Mouse (Mus musculus) midbrain, embryonic 16.5 days (tissue): ENCODE data around the gene Shank2. TPM values are rescaled to one million over a fixed set of nuclear protein-coding genes. Genes with fewer than 3 reads are reported as not detected.
A peak's percentile ranks its signal among the peaks of the same experiment; 100 is the strongest.

ENCODE experiments used
- ATAC-seq: fragments of 200-750 bp; cut with Nextera tagmentation; 2 replicates; pipeline ENCODE4 v1.8.0; 2017; ENCODE audit warnings: moderate TSS enrichment
- H3K27ac ChIP-seq: fragments of 300-500 bp; sonication (generic); 2 replicates; pipeline ENCODE4 v1.5.1; 2014; ENCODE audit warnings: mild to moderate bottlenecking, low read length, mixed read lengths
- H3K27me3 ChIP-seq: fragments of 300-500 bp; sonication (generic); 2 replicates; pipeline ENCODE4 v1.6.1; 2014; ENCODE audit warnings: low read depth, low read length, mixed read lengths; ENCODE audit not compliant: control insufficient read depth, insufficient read depth
- H3K36me3 ChIP-seq: fragments of 300-500 bp; sonication (generic); 2 replicates; pipeline ENCODE4 v1.6.1; 2014; ENCODE audit warnings: mild to moderate bottlenecking, low read length, moderate library complexity, mixed read lengths; ENCODE audit not compliant: control insufficient read depth, insufficient read depth
- H3K4me1 ChIP-seq: fragments of 300-500 bp; sonication (generic); 2 replicates; pipeline ENCODE4 v1.6.1; 2014; ENCODE audit warnings: mild to moderate bottlenecking, low read length, mixed read lengths; ENCODE audit not compliant: control insufficient read depth, insufficient read depth
- H3K4me2 ChIP-seq: fragments of 300-500 bp; sonication (generic); 2 replicates; pipeline ENCODE4 v1.6.1; 2014; ENCODE audit warnings: mild to moderate bottlenecking, low read length, mixed read lengths
- H3K4me3 ChIP-seq: fragments of 300-500 bp; sonication (generic); 2 replicates; pipeline ENCODE4 v1.5.1; 2014; ENCODE audit warnings: low read depth, mild to moderate bottlenecking, low read length, moderate library complexity, mixed read lengths
- H3K9ac ChIP-seq: fragments of 300-500 bp; sonication (generic); 2 replicates; pipeline ENCODE4 v1.6.1; 2014; ENCODE audit warnings: low read depth, low read length, mixed read lengths
- H3K9me3 ChIP-seq: fragments of 300-500 bp; sonication (generic); replicated peaks from 2 replicates; pipeline ENCODE4 v1.6.1; 2014; ENCODE audit warnings: mild to moderate bottlenecking, low read length, mixed read lengths; ENCODE audit not compliant: control insufficient read depth, poor library complexity, severe bottlenecking
- WGBS: fragments of 180-500 bp; shearing (Covaris S2); extraction: QIAGEN DNeasy Blood & Tissue Kit; methylation state at CpG from one replicate; pipeline ENCODE4 v1.1.7; 2014; 5-methylcytosine and 5-hydroxymethylcytosine counted together
- polyA plus RNA-seq: library from polyadenylated mRNA; unstranded; fragments of >200 nt; fragmentation: Nextera tagmentation; extraction: Ambion mirVana; gene quantifications from 2 replicates; pipeline ENCODE4 v1.2.1, GENCODE M21; 2015

Gene Shank2
- polyA plus RNA-seq, 1 experiment from 2014 or later: 10.5 TPM

DNA sequence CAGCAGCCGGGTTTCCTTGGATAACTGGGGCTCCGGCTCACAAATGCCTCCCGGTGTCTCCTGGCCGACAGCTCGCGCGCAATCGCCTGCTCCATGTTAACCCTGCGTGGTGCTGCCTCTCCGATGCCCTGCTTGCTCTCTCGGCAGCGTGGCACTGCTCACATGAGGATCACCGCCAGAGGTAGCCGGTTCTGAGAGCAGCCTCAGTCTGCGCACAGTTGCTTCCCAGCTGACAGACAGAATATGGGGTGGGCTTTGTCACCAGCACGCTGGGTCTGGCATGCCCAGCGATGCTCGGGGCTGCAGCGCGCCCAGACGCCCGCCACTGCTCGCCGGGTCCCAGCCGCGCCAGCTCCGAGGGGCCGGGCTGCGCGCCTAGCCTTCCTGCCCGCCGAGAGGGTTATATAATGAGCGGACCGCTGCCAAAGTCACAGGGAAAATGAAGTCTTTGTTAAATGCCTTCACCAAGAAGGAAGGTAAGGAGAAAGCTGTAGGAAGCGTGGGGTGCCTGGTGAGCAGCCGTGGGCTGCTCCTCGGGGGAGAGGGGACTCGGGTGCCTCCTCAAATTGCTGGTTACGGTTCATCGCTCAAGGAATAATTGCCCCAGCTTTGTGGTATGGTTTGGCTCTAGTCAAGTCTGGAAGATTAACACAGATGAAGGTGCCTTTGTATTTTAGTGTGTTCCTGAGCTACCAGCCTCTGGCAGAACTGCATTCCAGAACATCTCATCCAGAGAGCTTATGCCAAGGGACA, 173.9 kb downstream of the Shank2 start:
- peaks cover 25% of the 10 kb centered on the region for H3K4me1 ChIP-seq
- H3K9ac ChIP-seq: peak overlapping the region; percentile 84
- H3K27me3 ChIP-seq: no peaks in the 10 kb centered on the region
- H3K9me3 ChIP-seq: no peaks in the 10 kb centered on the region
- H3K36me3 ChIP-seq: no peaks in the 10 kb centered on the region; the same call in 1 of the 2 replicates
- H3K4me2 ChIP-seq: peak overlapping the region; percentile 71
- peak overlapping the region; percentile 59 for H3K4me3 ChIP-seq
- peak overlapping the region; percentile 93 for H3K27ac ChIP-seq
- 2% methylated on average over 40 of the region's 40 CpGs for WGBS
- peak; percentile 88 for ATAC-seq

- Histone ChIP-seq H3K4me1 (peaks cover 25% of the 10 kb centered on the region), H3K27ac (peak overlapping the region; percentile 93), H3K4me2 (peak overlapping the region; percentile 71), H3K4me3 (peak overlapping the region; percentile 59), H3K27me3 (no peaks in the 10 kb centered on the region), H3K9me3 (no peaks in the 10 kb centered on the region), H3K9ac (peak overlapping the region; percentile 84), H3K36me3 (no peaks in the 10 kb centered on the region; the same call in 1 of the 2 replicates)
- WGBS: 66% methylated on average over 3 of the region's 3 CpGs
- ATAC-seq: no peak
Observed at GRCm38 (mm10) chr7:144176234-144176730, 174.6 kb downstream of the Shank2 start.

GRCm38 (mm10) chr7:144179436-144179835, 177.7 kb downstream of the Shank2 start:
- no peak overlapping the region for H3K4me2 ChIP-seq
- no peak for ATAC-seq
- no peaks in the 10 kb centered on the region for H3K27me3 ChIP-seq
- no peaks in the 10 kb centered on the region; the same call in 1 of the 2 replicates for H3K36me3 ChIP-seq
- WGBS: 89% methylated on average over 6 of the region's 6 CpGs
- H3K4me1 ChIP-seq: peaks cover 21% of the 10 kb centered on the region
- H3K27ac ChIP-seq: no peak overlapping the region
- no peak overlapping the region for H3K9ac ChIP-seq
- no peaks in the 10 kb centered on the region for H3K9me3 ChIP-seq
- no peak overlapping the region for H3K4me3 ChIP-seq

DNA sequence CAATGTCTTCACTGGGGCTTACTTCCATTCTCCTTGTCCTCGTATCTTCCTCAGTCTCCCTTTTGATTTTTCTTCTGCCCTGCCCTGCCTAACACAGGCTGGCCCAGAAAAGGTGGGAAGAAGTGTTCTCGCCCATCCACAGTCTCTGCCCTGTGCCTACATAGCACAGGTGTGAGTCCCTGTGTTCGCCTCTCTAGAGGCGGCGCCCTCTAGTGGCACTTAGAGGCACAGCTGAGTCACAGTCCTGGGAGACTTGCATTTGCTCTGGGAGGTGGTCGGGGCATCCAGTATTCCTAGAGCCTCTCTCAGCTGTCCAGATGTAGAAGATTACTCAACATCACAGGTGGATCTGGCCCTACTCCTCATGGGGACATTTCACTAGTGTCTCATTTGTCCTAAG, 179.2 kb downstream of the Shank2 start:
- H3K9ac ChIP-seq: no peak overlapping the region
- no peaks in the 10 kb centered on the region for H3K9me3 ChIP-seq
- no peaks in the 10 kb centered on the region; the same call in 1 of the 2 replicates for H3K36me3 ChIP-seq
- ATAC-seq: peak; percentile 37; the same call in 1 of the 2 replicates
- H3K27me3 ChIP-seq: no peaks in the 10 kb centered on the region
- peaks cover 14% of the 10 kb centered on the region for H3K4me1 ChIP-seq
- H3K27ac ChIP-seq: no peak overlapping the region
- no peak overlapping the region for H3K4me3 ChIP-seq
- no peak overlapping the region for H3K4me2 ChIP-seq
- 23% methylated on average over 6 of the region's 6 CpGs for WGBS

DNA sequence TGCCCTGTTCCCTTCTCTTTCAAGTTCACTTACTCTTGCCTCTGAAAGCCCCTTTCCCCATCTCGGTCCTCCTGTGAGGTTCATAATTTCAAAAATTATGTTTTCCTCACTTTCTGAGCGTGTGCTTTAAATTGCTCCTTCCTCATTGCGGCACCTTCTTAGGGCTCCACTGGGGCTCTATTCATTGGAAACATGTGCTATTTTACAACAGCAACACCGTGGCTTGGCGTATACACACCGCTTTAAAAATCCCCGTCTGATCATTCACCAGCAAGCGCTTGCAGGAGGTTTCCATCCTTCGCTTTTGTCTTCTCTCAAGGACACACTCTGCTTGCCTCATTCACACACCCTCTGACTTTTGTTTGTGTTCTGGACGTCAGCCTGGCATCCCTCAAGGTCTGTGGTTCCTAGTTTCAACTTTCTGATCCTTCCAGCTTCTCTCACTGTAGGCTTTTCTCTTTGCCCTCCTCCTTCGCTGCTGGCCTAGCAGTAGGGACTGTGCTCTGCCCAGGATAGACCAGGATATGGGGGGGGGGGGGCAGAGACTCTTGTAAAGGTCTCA, 186.2 kb downstream of the Shank2 start:
- Histone ChIP-seq H3K36me3 (peaks cover 4% of the 10 kb centered on the region; the same call in 1 of the 2 replicates), H3K4me3 (no peak overlapping the region), H3K9me3 (no peaks in the 10 kb centered on the region), H3K9ac (no peak overlapping the region), H3K27ac (no peak overlapping the region), H3K4me2 (no peak overlapping the region), H3K4me1 (no peaks in the 10 kb centered on the region), H3K27me3 (no peaks in the 10 kb centered on the region)
- ATAC-seq: no peak
- WGBS: 71% methylated on average over 11 of the region's 11 CpGs

- Histone ChIP-seq H3K27me3 (no peaks in the 10 kb centered on the region), H3K36me3 (peaks cover 4% of the 10 kb centered on the region; the same call in 1 of the 2 replicates), H3K9me3 (no peaks in the 10 kb centered on the region), H3K27ac (no peak overlapping the region), H3K4me2 (no peak overlapping the region), H3K4me3 (no peak overlapping the region), H3K9ac (no peak overlapping the region), H3K4me1 (no peaks in the 10 kb centered on the region)
- WGBS: 83% methylated on average over 4 of the region's 4 CpGs
- no peak for ATAC-seq
Observed at GRCm38 (mm10) chr7:144189446-144189845, 187.7 kb downstream of the Shank2 start.

DNA sequence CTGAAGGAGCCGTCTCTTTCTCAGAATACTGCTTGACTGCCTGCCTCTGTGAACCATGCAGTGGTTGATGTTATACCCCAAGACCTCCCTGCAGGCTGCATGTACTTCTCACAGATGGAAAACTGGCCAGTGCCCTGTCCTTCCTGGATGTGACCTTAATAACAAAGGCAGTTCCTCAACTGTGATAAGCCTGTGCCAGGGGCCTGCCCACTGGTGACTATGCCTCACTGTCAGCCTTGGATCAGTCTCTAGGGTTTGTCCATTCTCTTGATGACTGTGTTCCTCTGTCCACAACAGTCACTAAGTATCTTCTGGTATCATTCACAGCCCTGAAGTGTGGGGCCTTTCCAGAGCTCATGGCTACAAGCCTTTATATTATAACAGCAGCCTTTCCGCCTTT, 196.8 kb downstream of the Shank2 start:
- no peaks in the 10 kb centered on the region for H3K36me3 ChIP-seq
- WGBS: 82% methylated on average over 2 of the region's 2 CpGs
- H3K9ac ChIP-seq: no peak overlapping the region
- H3K4me2 ChIP-seq: no peak overlapping the region
- H3K9me3 ChIP-seq: no peaks in the 10 kb centered on the region
- no peaks in the 10 kb centered on the region for H3K27me3 ChIP-seq
- H3K4me1 ChIP-seq: peaks cover 7% of the 10 kb centered on the region
- no peak overlapping the region for H3K27ac ChIP-seq
- H3K4me3 ChIP-seq: no peak overlapping the region
- no peak for ATAC-seq

DNA sequence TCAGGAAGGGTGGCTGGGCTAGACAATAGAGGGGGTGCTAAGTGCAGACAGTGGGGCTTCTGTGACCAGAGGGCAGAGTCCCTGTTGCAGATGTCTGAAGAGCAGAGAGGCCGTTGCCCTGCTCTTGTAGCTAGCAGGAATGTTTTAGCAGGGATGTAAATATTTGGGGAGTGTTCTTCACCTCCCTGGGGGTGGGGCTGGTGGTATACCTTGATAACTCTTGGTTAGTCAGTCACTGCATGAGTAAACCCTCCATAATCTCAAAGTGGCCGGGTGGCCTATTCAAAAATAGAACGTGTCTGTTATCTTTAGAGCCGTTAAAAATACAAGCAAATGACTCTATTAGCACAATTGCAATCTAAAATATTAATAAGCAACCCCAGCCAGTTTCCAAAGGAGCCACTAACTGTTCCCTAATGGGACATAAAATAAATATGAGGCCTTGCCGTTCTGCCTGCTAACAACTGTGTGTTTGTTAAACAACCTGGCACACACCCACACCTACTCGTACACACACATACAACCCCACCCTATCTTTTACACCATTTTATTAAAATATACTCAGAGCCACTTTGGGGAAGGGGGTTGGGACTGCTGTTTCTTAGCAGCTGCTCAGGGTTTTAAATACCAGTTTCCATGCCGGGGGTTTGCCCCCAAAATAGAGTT, 200.4 kb downstream of the Shank2 start:
- H3K4me3 ChIP-seq: no peak overlapping the region
- H3K9me3 ChIP-seq: no peaks in the 10 kb centered on the region
- WGBS: 66% methylated on average over 7 of the region's 7 CpGs
- no peak for ATAC-seq
- no peaks in the 10 kb centered on the region for H3K36me3 ChIP-seq
- no peak overlapping the region for H3K4me2 ChIP-seq
- no peaks in the 10 kb centered on the region for H3K27me3 ChIP-seq
- H3K4me1 ChIP-seq: peaks cover 13% of the 10 kb centered on the region
- H3K27ac ChIP-seq: no peak overlapping the region
- no peak overlapping the region for H3K9ac ChIP-seq

DNA sequence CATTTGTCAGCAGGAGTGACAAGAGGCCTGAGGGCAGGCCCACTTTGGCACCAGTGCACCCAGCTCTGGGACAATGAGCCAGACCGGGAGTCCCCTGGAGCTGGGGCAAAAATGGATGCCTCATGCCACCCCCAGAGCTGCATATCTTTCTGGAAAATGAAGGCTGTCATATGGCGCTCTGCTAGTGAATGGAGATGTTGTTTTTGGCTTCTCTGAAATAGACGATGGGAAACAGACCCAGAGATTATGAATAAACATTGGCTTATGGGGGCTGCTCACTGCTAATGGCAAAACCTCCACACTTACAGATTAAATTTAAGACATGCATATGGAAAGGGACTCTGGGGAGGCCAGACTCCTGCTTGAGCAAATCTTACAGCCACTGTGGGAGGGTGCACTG, 202.6 kb downstream of the Shank2 start:
- ATAC-seq: no peak
- Histone ChIP-seq H3K36me3 (no peaks in the 10 kb centered on the region), H3K9me3 (no peaks in the 10 kb centered on the region), H3K4me3 (no peak overlapping the region), H3K27ac (no peak overlapping the region), H3K4me1 (peaks cover 13% of the 10 kb centered on the region), H3K9ac (no peak overlapping the region), H3K27me3 (no peaks in the 10 kb centered on the region), H3K4me2 (no peak overlapping the region)
- 70% methylated on average over 3 of the region's 3 CpGs for WGBS
